Mouse (Mus musculus) embryonic facial prominence, embryonic 14.5 days (tissue): ENCODE results near the gene Nol12. TPM values are rescaled to one million over a fixed set of nuclear protein-coding genes. Genes with fewer than 3 reads are reported as not detected.

Experiments used
- ATAC-seq: fragments of 200-750 bp; cut with Nextera tagmentation; 2 replicates; pipeline ENCODE4 v1.8.0; 2017; ENCODE audit warnings: low read depth, moderate number of reproducible peaks, moderate TSS enrichment
- DNase-seq: peaks from one replicate; pipeline ENCODE4 v3.0.0-alpha.2; 2015; ENCODE audit warnings: low spot score
- H3K27ac ChIP-seq: fragments of 300-500 bp; sonication (generic); replicated peaks from 2 replicates; pipeline ENCODE4 v1.5.1; 2014; ENCODE audit warnings: low read depth, mild to moderate bottlenecking, low read length, moderate library complexity
- H3K27me3 ChIP-seq: fragments of 300-500 bp; sonication (generic); replicated peaks from 2 replicates; pipeline ENCODE4 v1.6.1; 2014; ENCODE audit warnings: low read length; ENCODE audit not compliant: control insufficient read depth, insufficient read depth
- H3K36me3 ChIP-seq: fragments of 300-500 bp; sonication (generic); 2 replicates; pipeline ENCODE4 v1.6.1; 2014; ENCODE audit warnings: low read length, mixed read lengths; ENCODE audit not compliant: control insufficient read depth, insufficient read depth
- H3K4me1 ChIP-seq: fragments of 300-500 bp; sonication (generic); 2 replicates; pipeline ENCODE4 v1.6.1; 2014; ENCODE audit warnings: antibody characterized with exemption, low read length; ENCODE audit not compliant: control insufficient read depth, insufficient read depth
- H3K4me2 ChIP-seq: fragments of 300-500 bp; sonication (generic); 2 replicates; pipeline ENCODE4 v1.6.1; 2014; ENCODE audit warnings: low read depth, mild to moderate bottlenecking, low read length, moderate library complexity, mixed read lengths
- H3K4me3 ChIP-seq: fragments of 300-500 bp; sonication (generic); 2 replicates; pipeline ENCODE4 v1.5.1; 2014; ENCODE audit warnings: low read depth, mild to moderate bottlenecking, low read length
- H3K9ac ChIP-seq: fragments of 300-500 bp; sonication (generic); 2 replicates; pipeline ENCODE4 v1.6.1; 2014; ENCODE audit warnings: low read depth, mild to moderate bottlenecking, low read length, moderate library complexity, mixed read lengths
- H3K9me3 ChIP-seq: fragments of 300-500 bp; sonication (generic); 2 replicates; pipeline ENCODE4 v1.6.1; 2016; ENCODE audit warnings: low read length; ENCODE audit not compliant: control insufficient read depth
- WGBS: fragments of 180-500 bp; shearing (Covaris S2); extraction: QIAGEN DNeasy Blood & Tissue Kit; methylation state at CpG from one replicate; pipeline ENCODE4 v1.1.7; 2014; 5-methylcytosine and 5-hydroxymethylcytosine counted together
- polyA plus RNA-seq: library from polyadenylated mRNA; unstranded; fragments of >200 nt; fragmentation: Nextera tagmentation; extraction: Ambion mirVana; gene quantifications from 2 replicates; pipeline ENCODE4 v1.2.1, GENCODE M21; 2014

Nol12 gene
- polyA plus RNA-seq, 1 experiment from 2014 or later: 54.3 TPM

GRCm38 (mm10) chr15:78914091-78914822, 20.5 kb upstream of the Nol12 start:
- Histone ChIP-seq H3K4me1 (peaks cover 23% of the 10 kb centered on the region), H3K4me2 (peak overlapping the region; percentile 96), H3K27ac (peak overlapping the region; percentile 90), H3K9ac (peak overlapping the region; percentile 83), H3K4me3 (peak overlapping the region; percentile 74), H3K36me3 (peaks cover 41% of the 10 kb centered on the region), H3K27me3 (no peaks in the 10 kb centered on the region), H3K9me3 (no peaks in the 10 kb centered on the region)
- no peak for DNase-seq
- ATAC-seq: peak; percentile 63
- WGBS: under 1% methylated on average over 44 of the region's 87 CpGs

GRCm38 (mm10) chr15:78914823-78915659, 19.7 kb upstream of the Nol12 start:
- Histone ChIP-seq H3K27ac (peak overlapping the region; percentile 90), H3K36me3 (peaks cover 36% of the 10 kb centered on the region), H3K27me3 (no peaks in the 10 kb centered on the region), H3K4me2 (peak overlapping the region; percentile 96), H3K9ac (peak overlapping the region; percentile 83), H3K4me1 (peaks cover 23% of the 10 kb centered on the region), H3K4me3 (peak overlapping the region; percentile 74), H3K9me3 (no peaks in the 10 kb centered on the region)
- DNase-seq: no peak
- no peak for ATAC-seq
- WGBS: 37% methylated on average over 8 of the region's 8 CpGs

GRCm38 (mm10) chr15:78915660-78916017, 19.1 kb upstream of the Nol12 start:
- peak overlapping the region; percentile 58; the same call in 1 of the 2 replicates for H3K27ac ChIP-seq
- no peaks in the 10 kb centered on the region for H3K27me3 ChIP-seq
- H3K4me1 ChIP-seq: peaks cover 23% of the 10 kb centered on the region
- peak overlapping the region; percentile 83 for H3K9ac ChIP-seq
- DNase-seq (peak; percentile 94), ATAC-seq (peak; percentile 17; the same call in 1 of the 2 replicates)
- WGBS: 7% methylated on average over 8 of the region's 8 CpGs
- H3K4me2 ChIP-seq: peak overlapping the region; percentile 96
- peaks cover 30% of the 10 kb centered on the region; the same call in 1 of the 2 replicates for H3K36me3 ChIP-seq
- H3K4me3 ChIP-seq: peak overlapping the region; percentile 74
- H3K9me3 ChIP-seq: no peaks in the 10 kb centered on the region

- no peaks in the 10 kb centered on the region for H3K9me3 ChIP-seq
- H3K4me2 ChIP-seq: peak overlapping the region; percentile 96
- ATAC-seq: no peak
- peak overlapping the region; percentile 83 for H3K9ac ChIP-seq
- peak; percentile 75 for DNase-seq
- H3K4me3 ChIP-seq: peak overlapping the region; percentile 74
- H3K27me3 ChIP-seq: no peaks in the 10 kb centered on the region
- peak overlapping the region; percentile 67 for H3K27ac ChIP-seq
- H3K4me1 ChIP-seq: peaks cover 23% of the 10 kb centered on the region
- peaks cover 24% of the 10 kb centered on the region; the same call in 1 of the 2 replicates for H3K36me3 ChIP-seq
- WGBS: 53% methylated on average over 12 of the region's 12 CpGs
Observed at GRCm38 (mm10) chr15:78916052-78916826, 18.5 kb upstream of the Nol12 start.

- peaks cover 26% of the 10 kb centered on the region for H3K4me1 ChIP-seq
- H3K4me3 ChIP-seq: no peak overlapping the region
- H3K9ac ChIP-seq: no peak overlapping the region
- H3K9me3 ChIP-seq: no peaks in the 10 kb centered on the region
- 95% methylated on average over 20 of the region's 23 CpGs for WGBS
- no peak overlapping the region for H3K27ac ChIP-seq
- no peak overlapping the region for H3K4me2 ChIP-seq
- no peaks in the 10 kb centered on the region for H3K27me3 ChIP-seq
- no peak for DNase-seq
- H3K36me3 ChIP-seq: peaks cover 9% of the 10 kb centered on the region; the same call in 1 of the 2 replicates
- no peak for ATAC-seq
Observed at GRCm38 (mm10) chr15:78918126-78918525, 16.6 kb upstream of the Nol12 start.

- no peak overlapping the region for H3K9ac ChIP-seq
- peaks cover 34% of the 10 kb centered on the region for H3K4me1 ChIP-seq
- peaks cover 9% of the 10 kb centered on the region; the same call in 1 of the 2 replicates for H3K36me3 ChIP-seq
- H3K4me2 ChIP-seq: no peak overlapping the region
- no peak for DNase-seq
- no peak overlapping the region for H3K4me3 ChIP-seq
- no peak for ATAC-seq
- no peak overlapping the region for H3K27ac ChIP-seq
- 70% methylated on average over 12 of the region's 12 CpGs for WGBS
- H3K9me3 ChIP-seq: no peaks in the 10 kb centered on the region
- H3K27me3 ChIP-seq: no peaks in the 10 kb centered on the region
Observed at GRCm38 (mm10) chr15:78919914-78920313, 14.8 kb upstream of the Nol12 start.

GRCm38 (mm10) chr15:78922700-78923099, 12.0 kb upstream of the Nol12 start:
- Histone ChIP-seq H3K27ac (no peak overlapping the region), H3K9me3 (no peaks in the 10 kb centered on the region), H3K4me2 (no peak overlapping the region), H3K9ac (0 out of 2 replicates have a peak overlapping the region, but pooled peaks have one; percentile 15), H3K4me1 (peaks cover 29% of the 10 kb centered on the region), H3K36me3 (peaks cover 9% of the 10 kb centered on the region; the same call in 1 of the 2 replicates), H3K27me3 (no peaks in the 10 kb centered on the region), H3K4me3 (no peak overlapping the region)
- DNase-seq (no peak), ATAC-seq (no peak)
- WGBS: 87% methylated on average over 7 of the region's 7 CpGs

- H3K4me3 ChIP-seq: no peak overlapping the region
- H3K9ac ChIP-seq: 0 out of 2 replicates have a peak overlapping the region, but pooled peaks have one; percentile 15
- DNase-seq (peak; percentile 63), ATAC-seq (no peak)
- peaks cover 6% of the 10 kb centered on the region; the same call in 1 of the 2 replicates for H3K36me3 ChIP-seq
- WGBS: 24% methylated on average over 6 of the region's 6 CpGs
- H3K4me2 ChIP-seq: peak overlapping the region; percentile 25; the same call in 1 of the 2 replicates
- H3K9me3 ChIP-seq: no peaks in the 10 kb centered on the region
- peak overlapping the region; percentile 56 for H3K27ac ChIP-seq
- H3K27me3 ChIP-seq: no peaks in the 10 kb centered on the region
- H3K4me1 ChIP-seq: peaks cover 29% of the 10 kb centered on the region
Observed at GRCm38 (mm10) chr15:78923585-78923984, 11.1 kb upstream of the Nol12 start.
